Mouse (Mus musculus) CH12.LX (cell line): ENCODE measurements at regions not wholly inside any gene's neighbourhood (a gene's known extent, or its start where the extent isn't known, plus 50 kb on each side); places are given as distances from the start of the nearest gene placed in this dataset.

Experiments
- DNase-seq: peaks from one replicate; pipeline ENCODE4 v3.0.0-alpha.2; 2013; ENCODE audit errors: extremely low read depth
- H3K27ac ChIP-seq: 2 replicates; pipeline ENCODE4 v1.5.1; 2012; ENCODE audit warnings: low read depth, mild to moderate bottlenecking, control low read depth, moderate library complexity; ENCODE audit not compliant: insufficient read depth
- H3K27me3 ChIP-seq: replicated peaks from 2 replicates; pipeline ENCODE3; 2012; ENCODE audit warnings: inconsistent platforms
- H3K36me3 ChIP-seq, 2 experiments: replicated peaks in 1 of 2; 2 replicates each; pipeline versions ENCODE3 to v1.6.1; 2012; ENCODE audit warnings: inconsistent platforms in 1 of 2, low read length in 1 of 2, mild to moderate bottlenecking in 1 of 2, mixed read lengths in 1 of 2, moderate library complexity in 1 of 2; ENCODE audit not compliant: control insufficient read depth in 1 of 2, insufficient read depth in 1 of 2
- H3K4me1 ChIP-seq, 2 experiments: 2 replicates each; pipeline ENCODE4 v1.6.1; 2012; ENCODE audit warnings: inconsistent platforms in 1 of 2, moderate library complexity in 1 of 2; ENCODE audit not compliant: insufficient read depth in 2 of 2, control insufficient read depth in 1 of 2
- H3K4me2 ChIP-seq: 2 replicates; pipeline ENCODE4 v1.6.1; 2012; ENCODE audit warnings: low read depth, mild to moderate bottlenecking, control low read depth; ENCODE audit not compliant: poor library complexity, insufficient read depth, severe bottlenecking
- H3K4me3 ChIP-seq, 3 experiments: fragments of 150-350 bp in 1 of 3; sonication (generic) in 1 of 3; replicated peaks in 1 of 3; 2 replicates each; pipeline versions ENCODE3 to v1.5.1; 2011 to 2012; ENCODE audit warnings: low read depth in 2 of 3, low read length in 2 of 3, mild to moderate bottlenecking in 2 of 3, moderate library complexity in 2 of 3, control low read depth in 1 of 3, improper control_type of control experiment in 1 of 3, inconsistent platforms in 1 of 3, mixed read lengths in 1 of 3; ENCODE audit not compliant: poor library complexity in 1 of 3
- H3K79me2 ChIP-seq: replicated peaks from 2 replicates; pipeline ENCODE4 v1.6.1; 2012; ENCODE audit warnings: mild to moderate bottlenecking, moderate library complexity; ENCODE audit not compliant: control insufficient read depth, poor library complexity, insufficient read depth, severe bottlenecking; ENCODE audit errors: extremely low read depth
- H3K9ac ChIP-seq: 2 replicates; pipeline ENCODE4 v1.6.1; 2012; ENCODE audit warnings: low read depth, mild to moderate bottlenecking, control low read depth, moderate library complexity; ENCODE audit not compliant: insufficient read depth
- H3K9me3 ChIP-seq: replicated peaks from 2 replicates; pipeline ENCODE3; 2012; ENCODE audit warnings: low read length, inconsistent platforms, mixed read lengths
- BHLHE40 ChIP-seq: IDR thresholded peaks from 2 replicates; pipeline ENCODE4 v1.6.1; 2011; ENCODE audit warnings: mild to moderate bottlenecking, low read depth, low read length, improper control_type of control experiment
- E2F4 ChIP-seq: IDR thresholded peaks from 2 replicates; pipeline ENCODE4 v1.6.1; 2011; ENCODE audit warnings: low read depth, low read length, improper control_type of control experiment; ENCODE audit not compliant: insufficient replicate concordance
- ELF1 ChIP-seq: IDR thresholded peaks from 2 replicates; pipeline ENCODE4 v1.6.1; 2014; ENCODE audit warnings: low read depth, mild to moderate bottlenecking, inconsistent platforms, low read length, improper control_type of control experiment
- EP300 ChIP-seq: IDR thresholded peaks from 2 replicates; pipeline ENCODE4 v1.6.1; 2011; ENCODE audit warnings: low read length, improper control_type of control experiment
- GABPA ChIP-seq: IDR thresholded peaks from 2 replicates; pipeline ENCODE4 v1.6.1; 2012; ENCODE audit warnings: low read depth, low read length, improper control_type of control experiment, inconsistent platforms; ENCODE audit not compliant: insufficient replicate concordance
- IRF4 ChIP-seq: IDR thresholded peaks from 2 replicates; pipeline ENCODE4 v1.6.1; 2014; ENCODE audit warnings: low read depth, mild to moderate bottlenecking, inconsistent platforms, low read length, improper control_type of control experiment
- JUN ChIP-seq: IDR thresholded peaks from 2 replicates; pipeline ENCODE4 v1.6.1; 2011; ENCODE audit warnings: low read depth, mild to moderate bottlenecking, low read length, improper control_type of control experiment, moderate library complexity; ENCODE audit not compliant: insufficient read depth
- JUND ChIP-seq: conservative IDR thresholded peaks from 2 replicates; pipeline ENCODE4 v1.6.1; 2011; ENCODE audit warnings: low read depth, low read length, improper control_type of control experiment
- KAT2A ChIP-seq: IDR thresholded peaks from 2 replicates; pipeline ENCODE4 v1.6.1; 2012; ENCODE audit warnings: low read length, improper control_type of control experiment, inconsistent platforms; ENCODE audit not compliant: insufficient replicate concordance
- MAFK ChIP-seq: IDR thresholded peaks from 2 replicates; pipeline ENCODE4 v1.6.1; 2011; ENCODE audit warnings: low read length, improper control_type of control experiment; ENCODE audit not compliant: insufficient replicate concordance
- MAX ChIP-seq: IDR thresholded peaks from 2 replicates; pipeline ENCODE4 v1.6.1; 2011; ENCODE audit warnings: low read length, improper control_type of control experiment
- MAZ ChIP-seq: IDR thresholded peaks from 2 replicates; pipeline ENCODE4 v1.6.1; 2012; ENCODE audit warnings: low read depth, mild to moderate bottlenecking, inconsistent platforms, low read length, improper control_type of control experiment, moderate library complexity
- MEF2A ChIP-seq: IDR thresholded peaks from 2 replicates; pipeline ENCODE4 v1.6.1; 2014; ENCODE audit warnings: low read depth, mild to moderate bottlenecking, inconsistent platforms, low read length, improper control_type of control experiment, borderline replicate concordance
- MYC ChIP-seq: IDR thresholded peaks from 2 replicates; pipeline ENCODE4 v1.6.1; 2011; ENCODE audit warnings: low read depth, mild to moderate bottlenecking, improper control_type of control experiment, low read length
- NELFE ChIP-seq: IDR thresholded peaks from 2 replicates; pipeline ENCODE4 v1.6.1; 2011; ENCODE audit warnings: low read depth, low read length, improper control_type of control experiment
- NRF1 ChIP-seq: IDR thresholded peaks from 2 replicates; pipeline ENCODE4 v1.6.1; 2014; ENCODE audit warnings: low read depth, mild to moderate bottlenecking, inconsistent platforms, low read length, improper control_type of control experiment, moderate library complexity
- PAX5 ChIP-seq: IDR thresholded peaks from 2 replicates; pipeline ENCODE4 v1.6.1; 2012; ENCODE audit warnings: low read length, inconsistent platforms, mixed read lengths
- POLR2A ChIP-seq: IDR thresholded peaks from 2 replicates; pipeline ENCODE4 v1.6.1; 2011; ENCODE audit warnings: low read depth, mild to moderate bottlenecking, improper control_type of control experiment, low read length
- POLR2AphosphoS2 ChIP-seq: IDR thresholded peaks from 2 replicates; pipeline ENCODE4 v1.6.1; 2011; ENCODE audit warnings: low read depth, low read length, improper control_type of control experiment
- RAD21 ChIP-seq: IDR thresholded peaks from 2 replicates; pipeline ENCODE4 v1.6.1; 2011; ENCODE audit warnings: low read depth, mild to moderate bottlenecking, low read length, improper control_type of control experiment, moderate library complexity
- RCOR1 ChIP-seq: conservative IDR thresholded peaks from 2 replicates; pipeline ENCODE4 v1.6.1; 2012; ENCODE audit warnings: low read depth, mild to moderate bottlenecking, inconsistent platforms, low read length, improper control_type of control experiment
- SIN3A ChIP-seq: IDR thresholded peaks from 2 replicates; pipeline ENCODE4 v1.6.1; 2012; ENCODE audit warnings: low read length, improper control_type of control experiment, inconsistent platforms
- TBP ChIP-seq: conservative IDR thresholded peaks from 2 replicates; pipeline ENCODE4 v1.6.1; 2011; ENCODE audit warnings: low read depth, low read length, improper control_type of control experiment
- TCF12 ChIP-seq: IDR thresholded peaks from 2 replicates; pipeline ENCODE4 v1.6.1; 2014; ENCODE audit warnings: low read depth, mild to moderate bottlenecking, inconsistent platforms, low read length, improper control_type of control experiment
- UBTF ChIP-seq: IDR thresholded peaks from 2 replicates; pipeline ENCODE4 v1.6.1; 2012; ENCODE audit warnings: low read depth, mild to moderate bottlenecking, inconsistent platforms, low read length, improper control_type of control experiment, moderate library complexity
- USF1 ChIP-seq: IDR thresholded peaks from 2 replicates; pipeline ENCODE4 v1.6.1; 2014; ENCODE audit warnings: low read depth, mild to moderate bottlenecking, inconsistent platforms, low read length, improper control_type of control experiment
- ZC3H11A ChIP-seq: IDR thresholded peaks from 2 replicates; pipeline ENCODE4 v1.6.1; 2012; ENCODE audit warnings: low read depth, mild to moderate bottlenecking, inconsistent platforms, low read length, improper control_type of control experiment
- dilution Hi-C: fragments of 300-500 bp; cut with MboI; formaldehyde crosslinking; loops from 2 replicates; pipeline ENCODE4 v1.14.3; 2020; ENCODE audit warnings: low sequenced_read_pairs; ENCODE audit not compliant: extremely low pct_unique_long_range_greater_than_20kb, extremely low pct_ligation_motif_present
- in situ Hi-C: fragments of 300-500 bp; cut with MboI; formaldehyde crosslinking; loops from 3 replicates; pipeline ENCODE4 v1.14.3; 2019; ENCODE audit warnings: low sequenced_read_pairs, low pct_ligation_motif_present, low pct_unique_long_range_greater_than_20kb, mixed read lengths

- H3K79me2 ChIP-seq = no peaks in the 10 kb centered on the region
- in situ Hi-C loops (no loop called here), dilution Hi-C loops (no loop called here)
- TF ChIP-seq MYC = no peak
- no peak for TF ChIP-seq SIN3A
- TF ChIP-seq POLR2AphosphoS2 = no peak
- no peak for TF ChIP-seq KAT2A
- no peak for TF ChIP-seq RAD21
- no peak for TF ChIP-seq RCOR1
- TF ChIP-seq MAX = no peak
- TF ChIP-seq IRF4 = no peak
- no peak for TF ChIP-seq E2F4
- no peak for TF ChIP-seq TBP
- TF ChIP-seq JUN = no peak
- no peak for TF ChIP-seq MAZ
- TF ChIP-seq TCF12 = no peak
- no peak for TF ChIP-seq BHLHE40
- TF ChIP-seq MEF2A = no peak
- TF ChIP-seq PAX5 = no peak
- TF ChIP-seq NRF1 = no peak
- no peak for TF ChIP-seq POLR2A
- no peak overlapping the region for H3K4me2 ChIP-seq
- DNase-seq = peak; percentile 2
- no peaks in the 10 kb centered on the region for H3K36me3 ChIP-seq
- H3K4me3 ChIP-seq = no peak overlapping the region
- peaks cover 0 to 7% of the 10 kb centered on the region in 2 experiments; a peak in 2 of 4 replicates for H3K4me1 ChIP-seq
- H3K9me3 ChIP-seq = no peaks in the 10 kb centered on the region
- H3K27me3 ChIP-seq = no peaks in the 10 kb centered on the region
- H3K9ac ChIP-seq = no peak overlapping the region
- H3K27ac ChIP-seq = no peak overlapping the region
Observed at GRCm38 (mm10) chr12:5572831-5573230, 197.3 kb upstream of the Klhl29 start.

GRCm38 (mm10) chr12:5568941-5569340, 193.5 kb upstream of the Klhl29 start:
- Histone ChIP-seq H3K27ac (no peak overlapping the region), H3K9ac (no peak overlapping the region), H3K9me3 (no peaks in the 10 kb centered on the region), H3K27me3 (no peaks in the 10 kb centered on the region), H3K79me2 (no peaks in the 10 kb centered on the region), H3K4me3 (no peak overlapping the region), H3K4me2 (no peak overlapping the region), H3K36me3 (no peaks in the 10 kb centered on the region), H3K4me1 (peaks cover 0 to 7% of the 10 kb centered on the region in 2 experiments; a peak in 2 of 4 replicates)
- DNase-seq = no peak
- dilution Hi-C loops (no loop called here), in situ Hi-C loops (no loop called here)
- TF ChIP-seq NELFE (no peak), MEF2A (no peak), EP300 (no peak), RAD21 (no peak), UBTF (no peak), MAZ (no peak), JUND (no peak), PAX5 (no peak), KAT2A (no peak), RCOR1 (no peak), IRF4 (no peak), USF1 (no peak), MAFK (no peak), GABPA (no peak), MYC (no peak), TBP (no peak), POLR2AphosphoS2 (no peak), JUN (no peak), ZC3H11A (no peak), ELF1 (no peak)
